Mouse (Mus musculus): Measurements from ENCODE around the gene Gpsm1.

DNA sequence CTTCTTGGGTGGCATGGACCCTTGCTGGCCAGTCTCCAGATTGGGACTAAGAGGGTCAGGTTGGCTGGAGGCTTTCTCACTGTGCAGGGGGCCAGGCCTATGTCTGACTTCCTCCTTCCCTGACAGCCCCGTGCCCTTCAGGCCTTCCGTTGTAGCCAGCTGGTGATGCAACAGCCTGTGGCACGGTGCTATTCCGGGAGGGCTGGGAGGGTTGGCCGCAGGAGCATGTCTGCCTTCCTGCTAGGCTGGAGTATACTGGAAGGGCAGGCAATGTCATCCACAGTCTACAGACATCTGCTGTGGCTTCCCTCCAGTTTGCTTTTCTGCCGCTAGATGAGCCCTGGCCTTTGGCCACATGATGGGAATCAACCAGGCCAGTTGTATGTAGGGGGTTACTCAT is 44.7 kb downstream of the Gpsm1 start:
- TF ChIP-seq CTCF (IDR thresholded peaks at IDR 0.05; ENCODE audit: borderline replicate concordance, insufficient read depth, low read depth, low read length) (no peak), POLR2A (IDR thresholded peaks at IDR 0.05; ENCODE audit: borderline replicate concordance, insufficient read depth, low read length) (no peak)
